Mouse (Mus musculus): ENCODE measurements around the gene Slc12a6.

DNA sequence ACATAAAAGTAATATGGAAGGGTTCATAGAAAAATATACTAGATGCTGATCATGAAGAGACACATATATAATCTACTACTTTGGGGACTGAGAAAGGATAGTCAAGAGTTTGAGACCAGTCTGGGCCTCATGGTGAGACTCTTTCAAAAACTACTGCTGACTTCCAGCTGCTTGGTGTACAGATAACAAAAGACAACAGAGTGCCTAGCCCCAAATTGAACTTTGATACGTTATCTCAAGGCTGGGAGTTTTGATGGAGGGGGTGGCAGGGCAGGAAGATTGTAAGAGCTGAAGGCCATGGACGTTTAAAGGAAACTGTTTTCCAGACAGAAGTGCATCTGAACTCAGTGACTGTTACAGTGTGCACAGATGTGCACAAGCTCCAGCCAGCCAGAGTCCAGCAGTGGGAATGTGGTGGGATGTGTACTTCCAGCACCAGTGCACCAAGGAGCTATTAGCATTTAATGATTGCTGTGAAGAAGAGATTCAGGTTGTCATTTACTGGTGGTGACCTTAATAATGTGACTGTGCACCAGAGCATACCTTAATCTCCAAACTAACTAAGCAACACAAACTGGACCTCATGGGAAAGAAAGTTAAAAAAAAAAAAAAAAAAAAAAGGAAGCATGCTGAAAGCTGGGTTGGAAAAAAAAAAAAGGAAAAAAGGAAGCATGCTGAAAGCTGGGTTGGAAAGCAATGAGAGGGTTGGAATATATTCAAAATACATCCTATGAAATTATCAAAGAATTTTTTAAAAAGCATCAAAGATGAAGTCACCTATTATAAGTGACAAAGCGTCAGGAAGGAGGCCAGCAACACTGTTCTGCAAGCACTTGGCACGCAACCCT lies 66.7 kb downstream of the Slc12a6 start:
- TF ChIP-seq POLR2A (IDR thresholded peaks at IDR 0.05; ENCODE audit: borderline replicate concordance, control insufficient read depth, low read depth, low read length) = no peak
- no peak for TF ChIP-seq CTCF (IDR thresholded peaks at IDR 0.05; ENCODE audit: control insufficient read depth, insufficient read depth, low read length)

All from bone marrow, adult 2 months (tissue).